In the genomic region with DNA sequence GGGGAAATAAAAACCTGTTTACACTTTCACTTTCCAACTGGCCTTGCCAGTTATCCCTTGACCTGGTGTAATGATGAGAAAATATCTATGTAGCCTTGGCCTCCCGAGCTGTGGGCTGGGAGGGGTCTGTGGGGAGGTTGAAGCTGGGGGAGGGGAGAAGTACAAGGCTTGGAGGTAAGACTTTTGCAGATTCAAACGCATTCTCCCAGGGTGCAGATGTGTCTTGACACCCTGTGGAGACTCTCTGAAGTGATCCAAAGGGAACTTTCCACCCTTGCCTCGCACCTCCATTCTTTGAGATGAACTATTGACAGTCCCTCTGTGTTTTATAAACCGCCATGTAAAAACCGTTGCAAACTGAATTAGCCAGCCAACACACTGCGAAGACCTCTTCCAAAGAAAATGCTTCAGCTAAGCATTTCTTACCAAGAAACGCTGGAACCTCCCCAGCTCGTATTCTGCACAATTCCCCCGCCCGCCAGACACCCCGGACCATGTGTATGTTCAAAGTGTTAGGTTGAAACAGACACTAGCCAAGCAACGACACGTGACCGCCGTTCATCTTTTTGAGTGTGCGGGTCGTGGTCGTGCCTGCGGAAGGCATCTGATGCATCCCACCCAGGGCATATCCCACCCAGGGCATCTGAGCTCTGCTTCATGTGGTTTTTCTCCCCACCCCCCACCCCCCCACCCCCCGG, we compare ENCODE assay signal across 7 mouse cellular contexts.
DNase-seq lines count a peak whose midpoint lies in the region; ATAC-seq lines count a peak whose summit lies in the region.

No protein-coding gene starts in this region.

- no peaks in the 10 kb centered on the region for H3K27me3 ChIP-seq in forebrain, embryonic 14.5 days (replicated peaks; ENCODE audit: control insufficient read depth, insufficient read depth, low read length)
- H3K27me3 ChIP-seq in limb, embryonic 15.5 days, result no peaks in the 10 kb centered on the region
- H3K27me3 ChIP-seq in stomach, embryonic 15.5 days (replicated peaks), result peaks cover 2% of the 10 kb centered on the region; the same call in 1 of the 2 replicates

- no peak overlapping the region for H3K27ac ChIP-seq in forebrain, embryonic 14.5 days (ENCODE audit: low read depth, low read length)
- peak overlapping the region; percentile 22 for H3K27ac ChIP-seq in limb, embryonic 15.5 days
- H3K27ac ChIP-seq in stomach, embryonic 15.5 days, result no peak overlapping the region

- H3K9me3 ChIP-seq in forebrain, embryonic 14.5 days (replicated peaks; ENCODE audit: control insufficient read depth, low read length), result no peaks in the 10 kb centered on the region
- H3K9me3 ChIP-seq in limb, embryonic 15.5 days, result no peaks in the 10 kb centered on the region
- H3K9me3 ChIP-seq in stomach, embryonic 15.5 days, result no peaks in the 10 kb centered on the region

- 75% methylated on average over 20 of the region's 20 CpGs for WGBS in forebrain, embryonic 14.5 days
- WGBS in limb, embryonic 15.5 days, result 38% methylated on average over 20 of the region's 20 CpGs
- WGBS in stomach, embryonic 15.5 days, result 46% methylated on average over 20 of the region's 20 CpGs

- H3K4me1 ChIP-seq in forebrain, embryonic 14.5 days (ENCODE audit: control insufficient read depth, insufficient read depth, low read length), result peaks cover 4% of the 10 kb centered on the region
- H3K4me1 ChIP-seq in limb, embryonic 15.5 days, result peaks cover 19% of the 10 kb centered on the region
- no peaks in the 10 kb centered on the region for H3K4me1 ChIP-seq in stomach, embryonic 15.5 days

- H3K4me2 ChIP-seq in forebrain, embryonic 14.5 days (ENCODE audit: low read length), result no peak overlapping the region
- peak overlapping the region; percentile 21 for H3K4me2 ChIP-seq in limb, embryonic 15.5 days
- peak overlapping the region; percentile 37 for H3K4me2 ChIP-seq in stomach, embryonic 15.5 days

- peak; percentile 48; the same call in 1 of the 2 replicates for ATAC-seq in forebrain, embryonic 14.5 days
- peak; percentile 51; the same call in 1 of the 2 replicates for ATAC-seq in limb, embryonic 15.5 days (ENCODE audit: insufficient number of reproducible peaks, low FRiP score, low TSS enrichment, low read depth)
- ATAC-seq in stomach, embryonic 15.5 days (ENCODE audit: insufficient read depth, low FRiP score, low read depth), result no peak

- DNase-seq in lung, postnatal 10 days, result peak; percentile 27
- DNase-seq in lung, postnatal 14 days, result no peak
- DNase-seq in forebrain, embryonic 14.5 days (ENCODE audit: low spot score), result no peak
- no peak for DNase-seq in urinary bladder, postnatal 36 days (ENCODE audit: low spot score in 2 of 2)
- no peak for DNase-seq in B cell, adult 2 months

- no peaks in the 10 kb centered on the region for H3K36me3 ChIP-seq in forebrain, embryonic 14.5 days (ENCODE audit: control insufficient read depth, insufficient read depth, low read length)
- no peaks in the 10 kb centered on the region for H3K36me3 ChIP-seq in limb, embryonic 15.5 days
- H3K36me3 ChIP-seq in stomach, embryonic 15.5 days, result no peaks in the 10 kb centered on the region

- H3K9ac ChIP-seq in forebrain, embryonic 14.5 days (ENCODE audit: low read length), result no peak overlapping the region
- no peak overlapping the region for H3K9ac ChIP-seq in limb, embryonic 15.5 days
- H3K9ac ChIP-seq in stomach, embryonic 15.5 days, result no peak overlapping the region

- no peak overlapping the region for H3K4me3 ChIP-seq in forebrain, embryonic 14.5 days (ENCODE audit: low read depth, low read length)
- H3K4me3 ChIP-seq in limb, embryonic 15.5 days, result no peak overlapping the region
- no peak overlapping the region for H3K4me3 ChIP-seq in stomach, embryonic 15.5 days (replicated peaks)
